Mouse (Mus musculus) cortical plate, adult 2 months (tissue): Measurements from ENCODE around the gene Slc27a2. TPM values are rescaled to one million over a fixed set of nuclear protein-coding genes. Genes with fewer than 3 reads are reported as not detected.
"Not testable (repeated sequence)": the region's sequence is repeated elsewhere in the genome, so short reads cannot be mapped to it uniquely, and the experiment has no call there.

Experiments used
- H3K27ac ChIP-seq: fragments of 200-500 bp; 2 replicates; pipeline ENCODE4 v1.5.1; 2012; ENCODE audit warnings: low read length, control low read depth, inconsistent platforms; ENCODE audit not compliant: insufficient read depth
- H3K4me1 ChIP-seq: fragments of 200-500 bp; 2 replicates; pipeline ENCODE4 v1.6.1; 2011; ENCODE audit warnings: low read length; ENCODE audit not compliant: control insufficient read depth, insufficient read depth
- H3K4me3 ChIP-seq: fragments of 200-500 bp; 2 replicates; pipeline ENCODE4 v1.5.1; 2011; ENCODE audit warnings: mild to moderate bottlenecking, low read length, control low read depth; ENCODE audit not compliant: insufficient read depth
- CTCF ChIP-seq: fragments of 200-500 bp; IDR thresholded peaks from 2 replicates; pipeline ENCODE4 v1.5.1; 2011; ENCODE audit warnings: mild to moderate bottlenecking, control low read depth, low read length; ENCODE audit not compliant: insufficient read depth; ENCODE audit errors: extremely low read depth
- POLR2A ChIP-seq: fragments of 200-500 bp; IDR thresholded peaks from 2 replicates; pipeline ENCODE4 v1.6.1; 2011; ENCODE audit warnings: mild to moderate bottlenecking, low read length, control low read depth; ENCODE audit not compliant: insufficient read depth; ENCODE audit errors: extremely low read depth
- polyA plus RNA-seq: library from polyadenylated mRNA; depleted of rRNA; stranded (reverse); fragments of >200 nt; gene quantifications from 2 replicates; pipeline ENCODE4 v1.2.3, GENCODE M21; 2012

The Slc27a2 gene
- polyA plus RNA-seq, 1 experiment: 5.0 TPM

- H3K27ac ChIP-seq: no peak overlapping the region
- no peaks in the 10 kb centered on the region for H3K4me1 ChIP-seq
- H3K4me3 ChIP-seq: no peak overlapping the region
Measured at GRCm38 (mm10) chr2:126600533-126600932, 48.3 kb downstream of the Slc27a2 start.

GRCm38 (mm10) chr2:126601918-126602600 is 49.9 kb downstream of the Slc27a2 start:
- Histone ChIP-seq H3K4me1 (peaks cover 2% of the 10 kb centered on the region; the same call in 1 of the 2 replicates), H3K4me3 (no peak overlapping the region), H3K27ac (no peak overlapping the region)
- TF ChIP-seq POLR2A: no peak
- TF ChIP-seq CTCF: no peak

More at GRCm38 (mm10) chr2:126600533-126600932, 48.3 kb downstream of the Slc27a2 start:
- TF ChIP-seq CTCF: no peak
- TF ChIP-seq POLR2A: no peak

GRCm38 (mm10) chr2:126606061-126606687 is 54.0 kb downstream of the Slc27a2 start:
- Histone ChIP-seq H3K27ac (no peak overlapping the region), H3K4me1 (peaks cover 2% of the 10 kb centered on the region; the same call in 1 of the 2 replicates), H3K4me3 (no peak overlapping the region)
- TF ChIP-seq CTCF (no peak), POLR2A (no peak)

- Histone ChIP-seq H3K27ac (no peak overlapping the region), H3K4me3 (no peak overlapping the region), H3K4me1 (peaks cover 2% of the 10 kb centered on the region; the same call in 1 of the 2 replicates)
- TF ChIP-seq CTCF: no peak
- TF ChIP-seq POLR2A: no peak
Measured at GRCm38 (mm10) chr2:126606688-126607062, 54.5 kb downstream of the Slc27a2 start.

DNA sequence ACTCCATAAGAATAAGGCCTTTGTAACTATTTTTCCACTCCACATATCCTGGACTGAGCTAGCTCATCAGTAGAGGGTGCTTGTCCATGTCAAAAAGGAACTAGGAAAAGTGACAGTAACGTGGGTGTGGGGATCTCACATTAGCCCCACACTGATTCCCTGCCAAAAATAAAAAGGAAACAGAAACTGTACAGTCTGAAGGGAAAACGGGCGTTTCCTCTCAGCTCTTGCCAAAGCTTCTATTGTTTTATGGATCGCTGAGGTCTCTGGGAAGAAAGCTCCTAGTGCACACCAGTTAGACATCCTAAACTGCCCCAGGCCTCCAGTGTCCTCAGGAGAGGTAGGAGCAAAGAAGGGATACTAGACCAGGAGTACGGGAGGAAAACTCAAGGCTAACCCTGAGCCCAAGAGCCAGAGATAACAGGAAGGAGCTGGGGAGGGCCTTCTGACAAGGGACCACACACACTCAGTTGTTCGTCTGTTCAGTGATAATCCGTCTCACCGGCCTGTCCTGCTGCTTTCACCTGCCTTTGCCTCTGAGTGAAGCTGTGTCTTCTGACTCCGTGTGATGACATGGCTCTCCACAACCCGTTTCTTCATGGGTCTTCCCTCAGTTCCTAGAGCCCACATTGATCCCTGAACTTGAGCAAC is 55.5 kb downstream of the Slc27a2 start:
- H3K4me1 ChIP-seq: peaks cover 2% of the 10 kb centered on the region; the same call in 1 of the 2 replicates
- TF ChIP-seq CTCF (no peak), POLR2A (no peak)

GRCm38 (mm10) chr2:126609600-126609999 is 57.4 kb downstream of the Slc27a2 start:
- H3K27ac ChIP-seq, H3K4me3 ChIP-seq, H3K4me1 ChIP-seq: not testable (repeated sequence)

More for the DNA sequence above, 55.5 kb downstream of the Slc27a2 start:
- no peak overlapping the region for H3K27ac ChIP-seq
- H3K4me3 ChIP-seq: no peak overlapping the region

GRCm38 (mm10) chr2:126615355-126615754 is 63.1 kb downstream of the Slc27a2 start:
- TF ChIP-seq POLR2A (no peak), CTCF (no peak)
- Histone ChIP-seq H3K27ac (no peak overlapping the region), H3K4me1 (no peaks in the 10 kb centered on the region), H3K4me3 (no peak overlapping the region)

- no peak overlapping the region for H3K27ac ChIP-seq
- H3K4me1 ChIP-seq: no peaks in the 10 kb centered on the region
- TF ChIP-seq CTCF (no peak), POLR2A (no peak)
- no peak overlapping the region for H3K4me3 ChIP-seq
Measured at GRCm38 (mm10) chr2:126618470-126619179, 66.4 kb downstream of the Slc27a2 start.

- Histone ChIP-seq H3K4me3 (no peak within 1 kb of the TSS), H3K4me1 (no peaks in the 10 kb centered on the region), H3K27ac (no peak within 1 kb of the TSS)
- TF ChIP-seq POLR2A (no peak), CTCF (no peak)
Measured at GRCm38 (mm10) chr2:126619249-126619704, 67.1 kb downstream of the Slc27a2 start, which contains the start of gene Hdc. Gene Hdc (minus strand): TSS chr2:126619299.

DNA sequence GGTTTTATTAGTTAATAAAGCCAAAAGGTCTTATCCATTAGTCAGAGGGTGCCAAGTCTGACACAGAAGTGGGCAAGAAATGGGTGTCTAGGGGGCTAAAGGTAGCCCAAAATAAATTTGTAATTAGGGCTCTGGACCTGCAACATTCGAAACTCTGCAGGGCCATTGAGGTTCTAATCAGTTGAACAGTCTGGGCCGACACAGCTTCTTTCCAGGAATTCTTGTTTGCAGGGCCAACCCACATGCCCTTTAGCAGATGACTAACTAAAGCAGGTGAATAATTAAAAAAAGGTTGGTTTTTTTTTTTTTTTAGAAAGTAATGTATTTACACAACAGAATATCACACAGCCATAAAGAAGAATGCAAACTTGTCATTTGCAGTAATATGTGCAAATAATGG is 70.2 kb downstream of the Slc27a2 start:
- Histone ChIP-seq H3K4me3 (no peak overlapping the region), H3K27ac (no peak overlapping the region), H3K4me1 (peaks cover under 1% of the 10 kb centered on the region; the same call in 1 of the 2 replicates)
- TF ChIP-seq CTCF: no peak
- no peak for TF ChIP-seq POLR2A
